Mouse (Mus musculus): ENCODE data around the gene Ncor2.

Gene Ncor2

GRCm38 (mm10) chr5:125096368-125096767 is 82.7 kb downstream of the Ncor2 start:
- no peak for DNase-seq (ENCODE audit: low spot score in 2 of 2)

GRCm38 (mm10) chr5:125095525-125096175 is 83.4 kb downstream of the Ncor2 start:
- DNase-seq (ENCODE audit: low spot score in 2 of 2) = no peak

DNA sequence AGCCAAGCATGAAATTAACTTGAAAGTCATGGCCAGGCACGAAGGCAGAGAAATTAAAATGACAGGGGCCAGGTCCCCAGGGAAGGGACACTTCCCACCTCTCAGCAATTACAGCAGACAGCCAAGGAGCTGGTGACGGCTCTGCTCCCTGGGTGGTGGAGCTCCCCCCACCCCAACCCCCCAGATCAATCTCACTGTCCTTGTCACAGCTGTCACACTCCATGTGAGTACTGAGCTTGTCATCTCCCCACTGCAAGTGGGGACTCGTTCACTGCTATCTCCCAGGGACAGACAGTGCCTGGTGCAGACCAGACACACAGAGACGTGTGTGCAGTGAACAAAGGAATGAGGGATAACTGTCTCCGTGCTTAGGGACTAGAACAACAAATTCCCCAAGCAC is 85.2 kb downstream of the Ncor2 start:
- no peak for DNase-seq (ENCODE audit: low spot score in 2 of 2)

DNA sequence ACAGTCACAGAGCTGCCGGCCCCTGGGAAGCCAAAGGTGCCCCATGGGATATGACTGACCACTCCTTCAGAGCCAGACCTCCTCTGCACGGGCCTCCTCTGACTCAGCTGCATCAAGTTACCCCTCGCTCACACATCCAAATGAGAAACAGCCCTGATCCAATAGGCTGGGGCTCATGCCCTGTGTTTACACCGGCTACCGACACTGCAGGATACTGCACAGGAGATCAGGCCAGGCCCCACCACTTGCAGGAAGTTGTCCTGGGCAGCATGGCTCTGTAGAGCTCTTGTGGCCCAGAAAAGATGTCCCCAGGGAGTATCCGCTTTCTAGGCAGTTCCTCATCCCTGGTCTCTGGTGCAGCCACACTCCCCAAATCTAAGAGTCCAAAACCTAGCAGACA is 90.9 kb downstream of the Ncor2 start:
- DNase-seq (ENCODE audit: low spot score in 2 of 2) = no peak

DNA sequence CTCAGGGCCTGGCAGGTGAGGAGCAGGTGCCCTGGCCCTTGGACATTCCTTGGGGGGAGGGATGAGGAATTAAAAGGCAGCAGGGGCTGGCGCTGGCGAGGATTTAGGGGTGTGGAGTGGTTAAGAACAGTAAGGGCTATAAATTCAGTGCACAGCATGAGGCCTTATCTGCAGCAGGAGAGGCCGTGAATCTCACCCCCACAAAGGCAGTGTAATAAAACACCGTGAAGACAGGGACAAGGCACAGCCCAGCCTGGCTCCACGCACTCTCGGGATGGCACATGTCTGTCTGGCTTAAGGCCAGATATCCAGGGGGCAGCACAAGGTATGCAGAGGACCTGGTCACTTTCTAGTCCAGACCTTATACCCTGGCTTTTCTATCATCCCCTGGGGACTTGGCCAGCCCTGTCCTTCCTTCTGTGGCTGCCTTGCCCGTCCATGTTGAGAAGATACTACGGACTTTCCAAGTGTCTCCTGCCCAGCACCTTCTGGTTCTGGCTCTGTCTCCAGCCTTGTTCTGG is 93.9 kb downstream of the Ncor2 start:
- DNase-seq (ENCODE audit: low spot score in 2 of 2) = no peak

DNA sequence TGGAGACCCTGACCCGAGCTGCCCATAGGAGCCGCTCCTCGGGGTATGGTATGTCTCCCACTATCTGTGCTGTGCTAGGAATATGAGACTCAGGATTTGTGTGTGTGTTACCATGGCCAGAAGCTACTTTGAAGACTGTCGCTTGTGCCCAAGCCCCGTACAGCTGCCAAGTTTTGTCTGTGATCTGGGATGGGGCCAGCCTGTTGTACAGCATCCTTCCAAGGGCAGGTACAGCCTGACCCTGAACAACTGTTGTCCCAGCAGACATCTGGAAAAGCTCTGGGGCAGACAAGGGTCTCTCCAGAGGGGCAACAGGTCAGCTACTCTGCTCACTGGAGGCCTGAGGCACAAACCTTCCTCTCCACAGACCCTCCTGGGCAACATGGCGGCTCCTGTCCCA is 95.3 kb downstream of the Ncor2 start:
- DNase-seq (ENCODE audit: low spot score in 2 of 2) = no peak

DNA sequence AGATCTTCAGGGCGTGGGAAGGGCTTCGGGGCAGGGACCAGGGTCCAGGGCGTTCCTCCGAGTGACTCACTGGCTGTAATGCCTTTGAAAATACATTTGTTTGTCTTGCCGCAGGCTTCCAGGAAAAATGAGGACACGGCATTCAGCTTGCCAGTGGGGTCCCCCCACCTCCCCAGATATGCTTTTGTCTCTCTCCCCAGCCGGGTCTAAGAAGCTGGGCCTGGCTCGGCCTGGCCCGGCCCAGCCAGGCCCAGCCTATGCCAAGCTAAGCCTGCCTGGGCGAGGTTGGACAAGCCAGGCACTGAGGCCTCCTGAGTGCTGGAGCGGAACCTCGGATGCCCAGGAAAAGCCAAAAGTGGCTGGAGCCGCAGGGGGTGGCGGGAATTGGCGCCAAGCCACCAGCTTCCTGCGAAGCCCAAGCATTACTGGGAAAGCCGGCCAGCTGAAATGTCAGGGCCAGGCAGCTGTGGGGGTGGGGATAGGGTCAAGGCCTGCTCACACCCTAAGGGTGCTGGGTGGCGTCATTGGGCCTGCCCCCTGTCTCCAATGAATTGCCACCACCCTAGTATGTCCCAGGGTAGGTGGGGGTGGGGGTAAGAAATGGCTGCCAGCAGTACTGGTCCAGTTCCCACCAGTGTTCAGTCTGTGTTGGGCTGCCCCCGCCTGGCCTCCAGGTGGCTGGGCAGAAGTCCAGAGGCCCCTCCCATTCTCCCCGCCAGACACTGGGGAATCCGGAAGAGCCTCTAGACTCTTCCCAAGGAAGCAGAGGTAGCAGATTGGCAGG is 97.5 kb downstream of the Ncor2 start:
- no peak for DNase-seq (ENCODE audit: low spot score in 2 of 2)

DNA sequence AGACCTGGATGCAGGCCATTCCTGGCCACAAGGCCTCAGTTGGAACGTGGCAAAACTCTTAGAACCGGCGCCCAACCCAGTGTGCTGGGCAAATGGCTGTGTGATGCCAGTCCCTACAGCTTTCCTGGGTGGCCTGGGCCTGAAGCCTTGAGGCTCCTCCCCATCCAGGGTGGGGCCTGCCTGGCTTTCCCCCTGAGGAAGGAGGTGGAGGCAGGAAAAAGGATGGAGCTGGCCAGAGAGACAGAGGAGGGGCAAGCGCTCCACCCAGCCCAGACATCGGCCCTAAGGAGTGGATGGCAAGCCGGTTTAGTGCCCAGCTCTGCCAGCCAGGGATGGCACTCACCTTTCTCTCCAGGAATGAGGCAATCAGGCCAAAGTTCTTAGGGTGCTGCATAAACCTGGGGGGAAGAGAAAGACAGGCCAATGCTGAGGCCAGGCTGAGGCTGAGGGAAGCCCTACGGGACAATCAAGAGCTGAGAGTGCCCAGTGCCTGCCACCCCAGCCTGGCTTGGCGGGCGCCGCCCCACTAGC is 98.2 kb downstream of the Ncor2 start:
- DNase-seq (ENCODE audit: low spot score in 2 of 2) = no peak

GRCm38 (mm10) chr5:125080352-125080751 is 98.7 kb downstream of the Ncor2 start:
- DNase-seq (ENCODE audit: low spot score in 2 of 2) = no peak

DNA sequence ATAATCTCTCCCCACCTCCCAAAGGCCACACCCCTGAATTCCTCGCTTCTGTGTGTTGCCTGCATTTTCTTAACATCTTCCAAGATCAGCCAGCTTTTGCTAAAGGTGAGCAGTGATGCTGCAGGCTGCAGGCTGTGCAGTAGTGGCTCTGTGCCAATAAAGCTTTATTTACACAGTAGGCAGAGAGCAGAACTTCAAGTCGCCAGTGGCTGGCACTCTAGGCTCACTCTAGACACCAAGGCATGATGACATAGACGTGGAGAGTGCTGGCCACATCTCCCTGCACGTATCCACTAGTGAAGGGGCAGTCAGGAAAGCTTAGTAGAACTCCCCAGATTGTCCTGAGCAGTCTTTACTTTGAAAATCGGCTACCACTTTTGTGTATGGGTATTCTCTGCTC is 100.8 kb downstream of the Ncor2 start:
- no peak for DNase-seq (ENCODE audit: low spot score in 2 of 2)

DNA sequence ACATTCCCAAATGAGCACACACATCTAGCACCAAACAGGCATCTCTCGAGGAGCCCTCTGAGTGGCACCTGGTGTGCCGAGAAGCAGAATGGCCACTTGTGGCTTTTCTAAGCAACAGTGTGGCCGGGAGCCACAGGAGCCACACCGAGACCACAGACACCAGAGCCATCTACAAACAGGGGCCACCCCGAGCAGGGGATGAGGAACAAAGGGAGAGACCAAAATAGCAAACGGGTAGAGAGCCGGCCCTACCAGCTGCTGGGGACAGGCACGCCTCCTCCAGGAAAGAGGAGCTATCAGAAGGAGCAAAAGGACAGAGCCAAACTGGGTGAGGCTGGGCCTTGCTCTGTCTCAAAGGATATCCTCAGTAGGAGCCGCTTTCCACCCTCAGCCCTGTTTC is 102.8 kb downstream of the Ncor2 start:
- no peak for DNase-seq (ENCODE audit: low spot score in 2 of 2)

- no peak for DNase-seq (ENCODE audit: low spot score in 2 of 2)
These were observed 104.3 kb downstream of the Ncor2 start for GRCm38 (mm10) chr5:125074571-125075171.

- no peak for DNase-seq (ENCODE audit: low spot score in 2 of 2)
These were observed 105.1 kb downstream of the Ncor2 start for GRCm38 (mm10) chr5:125073896-125074295.

DNA sequence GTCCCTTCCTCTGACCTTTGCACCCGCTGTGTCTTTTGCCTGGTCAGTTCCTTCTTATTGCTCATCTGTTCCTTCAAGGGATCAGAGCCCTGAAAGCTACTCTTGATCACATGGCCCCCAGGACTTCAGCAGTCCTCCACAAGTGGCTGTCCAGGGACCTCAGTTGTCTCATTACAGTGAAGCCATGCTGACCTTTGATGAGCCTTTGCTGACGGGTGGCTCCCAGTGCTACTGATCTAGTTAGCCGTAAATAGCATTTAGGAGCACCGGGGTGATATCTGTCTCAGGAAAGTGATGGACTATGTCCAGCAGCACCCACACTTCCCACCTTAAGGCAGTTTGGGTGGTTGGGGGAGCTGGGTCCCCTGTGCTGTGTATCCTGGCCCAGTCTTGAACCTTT is 105.7 kb downstream of the Ncor2 start:
- DNase-seq (ENCODE audit: low spot score in 2 of 2) = no peak

DNA sequence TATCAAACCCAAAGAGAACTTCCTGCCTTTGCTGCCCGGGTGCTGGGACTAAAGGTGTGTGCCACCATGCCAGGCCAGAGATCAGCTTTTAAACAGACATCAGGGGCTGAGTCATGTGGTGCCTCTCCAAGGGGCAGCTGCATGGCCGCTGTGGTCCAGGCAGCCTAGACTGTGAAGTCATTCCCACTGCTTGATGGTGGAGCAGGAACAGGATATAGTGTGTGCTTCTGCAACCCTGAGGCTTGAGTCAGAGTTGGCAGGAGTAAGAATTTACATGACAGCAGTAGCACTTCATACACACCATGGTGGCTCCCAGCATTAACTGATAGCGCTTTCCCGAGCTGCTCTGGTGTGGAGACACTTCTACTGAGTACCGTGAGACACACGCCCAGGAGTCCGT is 106.6 kb downstream of the Ncor2 start:
- DNase-seq (ENCODE audit: low spot score in 2 of 2) = no peak

DNA sequence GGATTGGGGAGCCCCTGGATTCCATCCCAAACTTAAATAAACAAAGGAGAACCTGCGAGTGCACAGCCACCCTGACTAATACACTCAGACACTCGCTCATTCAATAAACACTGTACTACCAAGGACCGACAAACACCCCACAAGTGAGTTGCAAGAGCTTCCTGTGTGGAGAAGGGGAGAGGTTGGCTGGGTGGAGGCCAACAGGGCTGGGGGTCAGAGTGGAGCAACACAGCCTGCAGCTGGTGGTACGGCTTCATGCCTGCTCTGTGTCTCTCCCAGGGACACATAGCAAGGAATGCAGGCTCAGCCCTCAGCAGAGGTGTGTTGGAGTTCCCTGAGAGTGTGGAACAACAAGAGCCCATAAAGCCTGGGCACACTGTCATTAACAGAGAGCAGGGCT is 107.1 kb downstream of the Ncor2 start:
- DNase-seq (ENCODE audit: low spot score in 2 of 2) = no peak

GRCm38 (mm10) chr5:125070399-125070798 is 108.6 kb downstream of the Ncor2 start:
- DNase-seq (ENCODE audit: low spot score in 2 of 2) = no peak

DNA sequence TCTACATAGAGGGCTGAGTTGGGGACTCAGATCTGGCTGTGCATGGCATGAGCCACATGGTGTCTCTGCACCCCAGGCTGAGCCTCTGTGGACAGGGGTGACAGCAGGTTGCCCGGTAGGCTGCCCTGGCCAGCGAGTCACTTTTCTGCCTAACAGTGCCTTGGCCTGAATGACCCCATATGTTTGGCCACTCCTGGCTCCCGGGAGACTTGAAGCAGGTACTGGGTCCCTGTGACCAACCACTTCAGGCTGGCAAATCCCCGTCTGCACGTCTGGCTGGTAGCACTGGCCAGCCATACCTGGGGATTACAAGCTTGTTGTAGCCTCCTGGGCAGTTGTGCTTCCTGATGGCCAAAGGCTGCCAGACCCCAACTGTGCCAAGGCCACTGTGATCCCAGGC is 109.1 kb downstream of the Ncor2 start:
- DNase-seq (ENCODE audit: low spot score in 2 of 2) = no peak

GRCm38 (mm10) chr5:125069426-125069825 is 109.6 kb downstream of the Ncor2 start:
- DNase-seq (ENCODE audit: low spot score in 2 of 2) = no peak

DNA sequence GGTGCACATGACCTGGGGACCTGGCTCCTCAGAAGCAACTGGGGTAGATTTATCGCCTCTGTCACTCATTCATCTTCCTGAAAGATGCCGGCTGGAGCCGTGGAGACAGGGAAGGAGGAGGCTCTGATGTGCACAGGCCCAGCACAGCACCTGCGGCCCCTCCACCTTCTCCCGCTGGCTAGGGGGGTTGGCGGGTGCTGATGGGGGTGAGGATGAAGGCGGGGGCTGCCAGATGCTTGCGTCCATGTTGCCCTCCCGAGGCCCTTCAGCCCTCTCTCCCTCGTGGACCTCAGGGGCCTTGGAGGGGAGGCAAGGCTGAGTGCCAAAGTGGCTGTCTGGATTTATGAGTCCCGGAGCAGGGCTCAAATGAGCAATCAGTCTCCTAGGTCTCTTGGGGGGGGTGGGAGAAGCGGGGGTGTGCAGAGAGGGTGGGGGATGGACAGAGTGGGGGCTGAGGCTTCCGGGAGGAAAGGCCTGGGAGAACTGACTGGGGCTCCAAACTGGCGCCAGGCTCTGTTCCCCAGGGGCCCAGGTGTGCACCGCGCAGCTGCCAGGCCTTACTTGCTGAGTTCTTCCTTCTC is 110.6 kb downstream of the Ncor2 start:
- DNase-seq (ENCODE audit: low spot score in 2 of 2) = no peak

GRCm38 (mm10) chr5:125067673-125068072 is 111.3 kb downstream of the Ncor2 start:
- DNase-seq (ENCODE audit: low spot score in 2 of 2) = no peak
